Mouse (Mus musculus) CH12.LX (cell line): ENCODE measurements around the gene Olfr1378. TPM values are rescaled to one million over a fixed set of nuclear protein-coding genes. Genes with fewer than 3 reads are reported as not detected.

Experiments used
- DNase-seq: peaks from one replicate; pipeline ENCODE4 v3.0.0-alpha.2; 2013; ENCODE audit errors: extremely low read depth
- H3K27ac ChIP-seq: 2 replicates; pipeline ENCODE4 v1.5.1; 2012; ENCODE audit warnings: low read depth, mild to moderate bottlenecking, control low read depth, moderate library complexity; ENCODE audit not compliant: insufficient read depth
- H3K27me3 ChIP-seq: replicated peaks from 2 replicates; pipeline ENCODE3; 2012; ENCODE audit warnings: inconsistent platforms
- H3K36me3 ChIP-seq, 2 experiments: replicated peaks in 1 of 2; 2 replicates each; pipeline versions ENCODE3 to v1.6.1; 2012; ENCODE audit warnings: inconsistent platforms in 1 of 2, low read length in 1 of 2, mild to moderate bottlenecking in 1 of 2, mixed read lengths in 1 of 2, moderate library complexity in 1 of 2; ENCODE audit not compliant: control insufficient read depth in 1 of 2, insufficient read depth in 1 of 2
- H3K4me1 ChIP-seq, 2 experiments: 2 replicates each; pipeline ENCODE4 v1.6.1; 2012; ENCODE audit warnings: inconsistent platforms in 1 of 2, moderate library complexity in 1 of 2; ENCODE audit not compliant: insufficient read depth in 2 of 2, control insufficient read depth in 1 of 2
- H3K4me2 ChIP-seq: 2 replicates; pipeline ENCODE4 v1.6.1; 2012; ENCODE audit warnings: low read depth, mild to moderate bottlenecking, control low read depth; ENCODE audit not compliant: poor library complexity, insufficient read depth, severe bottlenecking
- H3K4me3 ChIP-seq, 3 experiments: fragments of 150-350 bp in 1 of 3; sonication (generic) in 1 of 3; replicated peaks in 1 of 3; 2 replicates each; pipeline versions ENCODE3 to v1.5.1; 2011 to 2012; ENCODE audit warnings: low read depth in 2 of 3, low read length in 2 of 3, mild to moderate bottlenecking in 2 of 3, moderate library complexity in 2 of 3, control low read depth in 1 of 3, improper control_type of control experiment in 1 of 3, inconsistent platforms in 1 of 3, mixed read lengths in 1 of 3; ENCODE audit not compliant: poor library complexity in 1 of 3
- H3K79me2 ChIP-seq: replicated peaks from 2 replicates; pipeline ENCODE4 v1.6.1; 2012; ENCODE audit warnings: mild to moderate bottlenecking, moderate library complexity; ENCODE audit not compliant: control insufficient read depth, poor library complexity, insufficient read depth, severe bottlenecking; ENCODE audit errors: extremely low read depth
- H3K9ac ChIP-seq: 2 replicates; pipeline ENCODE4 v1.6.1; 2012; ENCODE audit warnings: low read depth, mild to moderate bottlenecking, control low read depth, moderate library complexity; ENCODE audit not compliant: insufficient read depth
- H3K9me3 ChIP-seq: replicated peaks from 2 replicates; pipeline ENCODE3; 2012; ENCODE audit warnings: low read length, inconsistent platforms, mixed read lengths
- BHLHE40 ChIP-seq: IDR thresholded peaks from 2 replicates; pipeline ENCODE4 v1.6.1; 2011; ENCODE audit warnings: mild to moderate bottlenecking, low read depth, low read length, improper control_type of control experiment
- CHD2 ChIP-seq: IDR thresholded peaks from 2 replicates; pipeline ENCODE4 v1.6.1; 2011; ENCODE audit warnings: low read length, improper control_type of control experiment
- ETS1 ChIP-seq: conservative IDR thresholded peaks from 2 replicates; pipeline ENCODE4 v1.6.1; 2012; ENCODE audit warnings: low read depth, mild to moderate bottlenecking, inconsistent platforms, low read length, improper control_type of control experiment, moderate library complexity
- GABPA ChIP-seq: IDR thresholded peaks from 2 replicates; pipeline ENCODE4 v1.6.1; 2012; ENCODE audit warnings: low read depth, low read length, improper control_type of control experiment, inconsistent platforms; ENCODE audit not compliant: insufficient replicate concordance
- JUN ChIP-seq: IDR thresholded peaks from 2 replicates; pipeline ENCODE4 v1.6.1; 2011; ENCODE audit warnings: low read depth, mild to moderate bottlenecking, low read length, improper control_type of control experiment, moderate library complexity; ENCODE audit not compliant: insufficient read depth
- KAT2A ChIP-seq: IDR thresholded peaks from 2 replicates; pipeline ENCODE4 v1.6.1; 2012; ENCODE audit warnings: low read length, improper control_type of control experiment, inconsistent platforms; ENCODE audit not compliant: insufficient replicate concordance
- MAZ ChIP-seq: IDR thresholded peaks from 2 replicates; pipeline ENCODE4 v1.6.1; 2012; ENCODE audit warnings: low read depth, mild to moderate bottlenecking, inconsistent platforms, low read length, improper control_type of control experiment, moderate library complexity
- MXI1 ChIP-seq: IDR thresholded peaks from 2 replicates; pipeline ENCODE4 v1.6.1; 2011; ENCODE audit warnings: mild to moderate bottlenecking, low read depth, low read length, improper control_type of control experiment
- RAD21 ChIP-seq: IDR thresholded peaks from 2 replicates; pipeline ENCODE4 v1.6.1; 2011; ENCODE audit warnings: low read depth, mild to moderate bottlenecking, low read length, improper control_type of control experiment, moderate library complexity
- TBP ChIP-seq: conservative IDR thresholded peaks from 2 replicates; pipeline ENCODE4 v1.6.1; 2011; ENCODE audit warnings: low read depth, low read length, improper control_type of control experiment
- TCF12 ChIP-seq: IDR thresholded peaks from 2 replicates; pipeline ENCODE4 v1.6.1; 2014; ENCODE audit warnings: low read depth, mild to moderate bottlenecking, inconsistent platforms, low read length, improper control_type of control experiment
- UBTF ChIP-seq: IDR thresholded peaks from 2 replicates; pipeline ENCODE4 v1.6.1; 2012; ENCODE audit warnings: low read depth, mild to moderate bottlenecking, inconsistent platforms, low read length, improper control_type of control experiment, moderate library complexity
- USF1 ChIP-seq: IDR thresholded peaks from 2 replicates; pipeline ENCODE4 v1.6.1; 2014; ENCODE audit warnings: low read depth, mild to moderate bottlenecking, inconsistent platforms, low read length, improper control_type of control experiment
- ZC3H11A ChIP-seq: IDR thresholded peaks from 2 replicates; pipeline ENCODE4 v1.6.1; 2012; ENCODE audit warnings: low read depth, mild to moderate bottlenecking, inconsistent platforms, low read length, improper control_type of control experiment
- ZKSCAN1 ChIP-seq: IDR thresholded peaks from 2 replicates; pipeline ENCODE4 v1.6.1; 2012; ENCODE audit warnings: low read depth, inconsistent platforms, low read length, improper control_type of control experiment, borderline replicate concordance
- ZNF384 ChIP-seq: IDR thresholded peaks from 2 replicates; pipeline ENCODE4 v1.6.1; 2012; ENCODE audit warnings: low read depth, low read length, improper control_type of control experiment, inconsistent platforms
- dilution Hi-C: fragments of 300-500 bp; cut with MboI; formaldehyde crosslinking; loops from 2 replicates; pipeline ENCODE4 v1.14.3; 2020; ENCODE audit warnings: low sequenced_read_pairs; ENCODE audit not compliant: extremely low pct_unique_long_range_greater_than_20kb, extremely low pct_ligation_motif_present
- in situ Hi-C: fragments of 300-500 bp; cut with MboI; formaldehyde crosslinking; loops from 3 replicates; pipeline ENCODE4 v1.14.3; 2019; ENCODE audit warnings: low sequenced_read_pairs, low pct_ligation_motif_present, low pct_unique_long_range_greater_than_20kb, mixed read lengths
- polyA plus RNA-seq: library from polyadenylated mRNA; unstranded; fragments of >175 nt; gene quantifications from 2 replicates; pipeline ENCODE4 v1.2.1, GENCODE M21; 2012; ENCODE audit warnings: low read depth; ENCODE audit not compliant: insufficient read length
- total RNA-seq, 2 experiments: library from RNA; depleted of rRNA; stranded (reverse); fragments of 300-350 nt in 1 of 2; fragments of >200 nt in 1 of 2; gene quantifications; 2 replicates each; pipeline ENCODE4 v1.2.3; 2012 to 2014

Gene Olfr1378
- total and polyA plus RNA-seq, 3 experiments: not detected

GRCm38 (mm10) chr11:50943506-50943905 is 22.8 kb upstream of the Olfr1378 start, which contains the start of gene 4933414I15Rik:
4933414I15Rik (minus strand) TSS chr11:50943765.
- dilution Hi-C loops (no loop called here), in situ Hi-C loops (loop anchor here (25.0 kb wide), 1 partner anchor 594 kb away; no protein-coding TSS in a partner anchor)
- Histone ChIP-seq H3K36me3 (no peaks in the 10 kb centered on the region), H3K4me3 (no peak within 1 kb of the TSS), H3K9ac (no peak within 1 kb of the TSS), H3K79me2 (no peaks in the 10 kb centered on the region; the same call in 1 of the 2 replicates), H3K27ac (no peak within 1 kb of the TSS), H3K9me3 (peaks cover 6% of the 10 kb centered on the region), H3K27me3 (peaks cover 65% of the 10 kb centered on the region), H3K4me2 (no peak within 1 kb of the TSS), H3K4me1 (no peaks in the 10 kb centered on the region)
- TF ChIP-seq USF1: no peak
- no peak for TF ChIP-seq MXI1
- no peak for TF ChIP-seq ETS1
- no peak for TF ChIP-seq ZC3H11A
- no peak for TF ChIP-seq ZNF384
- no peak for TF ChIP-seq JUN
- TF ChIP-seq RAD21: no peak
- no peak for TF ChIP-seq UBTF
- TF ChIP-seq TBP: no peak
- TF ChIP-seq TCF12: no peak
- no peak for TF ChIP-seq KAT2A
- TF ChIP-seq GABPA: no peak
- no peak for DNase-seq

GRCm38 (mm10) chr11:50952290-50952689 is 14.0 kb upstream of the Olfr1378 start:
- 0 out of 2 replicates have a peak, but pooled peaks have one; percentile 37 for TF ChIP-seq MAZ
- TF ChIP-seq CHD2: peak; percentile 27; the same call in 1 of the 2 replicates
- TF ChIP-seq ZKSCAN1: no peak
- peak; percentile 79 for TF ChIP-seq BHLHE40

More at GRCm38 (mm10) chr11:50952290-50952689, 14.0 kb upstream of the Olfr1378 start:
- Histone ChIP-seq H3K27ac (no peak overlapping the region), H3K4me3 (no peak overlapping the region), H3K27me3 (peaks cover 93% of the 10 kb centered on the region), H3K4me2 (peak overlapping the region; percentile 49; the same call in 1 of the 2 replicates), H3K9me3 (no peaks in the 10 kb centered on the region), H3K36me3 (no peaks in the 10 kb centered on the region), H3K4me1 (peaks cover 0 to 8% of the 10 kb centered on the region in 2 experiments; a peak in 1 of 4 replicates), H3K9ac (no peak overlapping the region), H3K79me2 (no peaks in the 10 kb centered on the region)
- in situ Hi-C loops (no loop called here), dilution Hi-C loops (no loop called here)
- DNase-seq: peak; percentile 62
